Mouse (Mus musculus): ENCODE data around the gene Galp. TPM values are rescaled to one million over a fixed set of nuclear protein-coding genes. Genes with fewer than 3 reads are reported as not detected.

The Galp gene
- polyA plus RNA-seq, 1 experiment from 2014 or later = not detected

DNA sequence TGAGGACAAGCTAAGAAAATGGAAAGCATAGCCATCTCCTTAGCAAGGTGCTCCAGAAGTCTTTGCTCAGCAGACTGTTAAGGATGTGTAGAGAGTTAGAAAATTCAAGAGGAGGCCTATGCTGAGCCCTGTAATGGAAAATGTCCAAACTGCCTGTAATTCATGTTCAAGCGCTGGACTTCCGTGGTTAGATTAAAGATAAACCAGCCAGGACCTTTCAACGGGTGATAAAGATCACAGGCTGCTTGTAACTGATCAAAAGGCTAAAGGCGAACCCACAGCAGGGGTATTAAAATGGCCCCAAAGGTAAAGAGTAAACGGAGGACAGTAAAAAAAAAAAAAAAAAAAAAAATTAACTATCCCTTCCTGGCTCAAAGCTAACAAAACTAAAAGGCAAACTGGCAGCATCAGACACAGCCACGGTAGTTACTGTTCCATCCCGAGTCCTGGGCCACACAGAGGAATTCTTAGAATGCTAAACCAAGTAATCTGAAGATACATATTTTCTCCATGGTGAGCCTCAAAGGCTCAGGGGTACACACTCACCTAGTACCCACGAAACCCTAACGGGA is 39.9 kb upstream of the Galp start:
- peak overlapping the region; percentile 58 for H3K4me2 ChIP-seq (ENCODE audit: low read length)
- ATAC-seq (ENCODE audit: low FRiP score, low TSS enrichment) (no peak), DNase-seq (no peak)
- H3K4me3 ChIP-seq (replicated peaks; ENCODE audit: low read depth, low read length) = peak overlapping the region; percentile 78
- H3K27ac ChIP-seq (replicated peaks; ENCODE audit: low read depth, low read length) = 0 out of 2 replicates have a peak overlapping the region, but pooled peaks have one; percentile 94
- peaks cover 10% of the 10 kb centered on the region for H3K4me1 ChIP-seq (ENCODE audit: control insufficient read depth, insufficient read depth, low read length)
- no peaks in the 10 kb centered on the region for H3K9me3 ChIP-seq (ENCODE audit: control insufficient read depth, low read length)
- H3K36me3 ChIP-seq (ENCODE audit: control insufficient read depth, insufficient read depth, low read length) = no peaks in the 10 kb centered on the region
- WGBS = 72% methylated on average over 9 of the region's 9 CpGs
- H3K27me3 ChIP-seq (ENCODE audit: control insufficient read depth, insufficient read depth, low read length) = no peaks in the 10 kb centered on the region
- peak overlapping the region; percentile 93 for H3K9ac ChIP-seq (replicated peaks; ENCODE audit: low read length)

DNA sequence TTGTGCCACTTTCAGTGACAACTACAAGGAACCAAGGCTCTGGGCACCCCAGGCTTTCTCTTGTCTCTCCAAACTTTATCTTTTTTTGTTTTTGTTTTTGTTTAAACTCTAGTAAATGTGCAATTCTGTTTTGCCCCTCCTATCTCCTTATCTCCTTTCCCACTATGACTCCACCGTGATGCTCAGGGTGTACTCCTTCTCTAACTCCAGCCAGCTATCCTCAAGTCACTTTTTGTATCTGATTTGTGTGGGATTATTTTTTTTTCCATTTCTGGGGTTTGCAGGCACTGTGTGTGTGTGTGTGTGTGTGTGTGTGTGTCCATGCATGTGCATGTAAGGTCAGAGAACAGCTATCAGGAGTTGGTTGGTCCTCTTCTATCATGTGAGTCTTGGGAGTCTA is 39.4 kb upstream of the Galp start:
- WGBS = 91% methylated on average over 1 of the region's 1 CpGs
- H3K4me1 ChIP-seq (ENCODE audit: control insufficient read depth, insufficient read depth, low read length) = peaks cover 10% of the 10 kb centered on the region
- DNase-seq (no peak), ATAC-seq (ENCODE audit: low FRiP score, low TSS enrichment) (no peak)
- no peaks in the 10 kb centered on the region for H3K27me3 ChIP-seq (ENCODE audit: control insufficient read depth, insufficient read depth, low read length)
- no peak overlapping the region for H3K9ac ChIP-seq (replicated peaks; ENCODE audit: low read length)
- no peaks in the 10 kb centered on the region for H3K9me3 ChIP-seq (ENCODE audit: control insufficient read depth, low read length)
- H3K4me2 ChIP-seq (ENCODE audit: low read length) = no peak overlapping the region
- H3K27ac ChIP-seq (replicated peaks; ENCODE audit: low read depth, low read length) = no peak overlapping the region
- H3K36me3 ChIP-seq (ENCODE audit: control insufficient read depth, insufficient read depth, low read length) = no peaks in the 10 kb centered on the region
- H3K4me3 ChIP-seq (replicated peaks; ENCODE audit: low read depth, low read length) = no peak overlapping the region

DNA sequence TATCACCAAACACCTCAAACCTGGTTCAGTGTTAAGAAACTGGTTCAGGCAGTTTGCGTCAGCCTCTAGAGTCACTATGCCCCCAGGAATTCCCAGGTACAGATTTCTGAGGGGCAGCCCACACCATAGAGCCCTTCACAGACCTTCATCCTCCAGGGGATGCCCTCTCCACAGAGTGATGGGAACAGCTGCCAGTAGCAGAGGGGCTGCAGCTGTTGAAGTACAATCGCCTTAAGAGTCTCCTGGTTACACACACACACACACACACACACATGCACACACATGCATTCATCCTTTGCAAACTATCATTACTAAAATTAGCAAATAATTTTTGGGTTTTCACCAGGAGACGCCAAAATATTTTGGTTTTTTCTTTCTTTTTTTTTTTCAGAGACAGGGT is 37.3 kb upstream of the Galp start:
- ATAC-seq (ENCODE audit: low FRiP score, low TSS enrichment) (no peak), DNase-seq (no peak)
- Histone ChIP-seq H3K4me1 (ENCODE audit: control insufficient read depth, insufficient read depth, low read length) (peaks cover 3% of the 10 kb centered on the region), H3K27me3 (ENCODE audit: control insufficient read depth, insufficient read depth, low read length) (no peaks in the 10 kb centered on the region), H3K9ac (replicated peaks; ENCODE audit: low read length) (no peak overlapping the region), H3K9me3 (ENCODE audit: control insufficient read depth, low read length) (no peaks in the 10 kb centered on the region), H3K36me3 (ENCODE audit: control insufficient read depth, insufficient read depth, low read length) (no peaks in the 10 kb centered on the region), H3K4me3 (replicated peaks; ENCODE audit: low read depth, low read length) (no peak overlapping the region), H3K4me2 (ENCODE audit: low read length) (no peak overlapping the region), H3K27ac (replicated peaks; ENCODE audit: low read depth, low read length) (no peak overlapping the region)
- 92% methylated on average over 3 of the region's 3 CpGs for WGBS

DNA sequence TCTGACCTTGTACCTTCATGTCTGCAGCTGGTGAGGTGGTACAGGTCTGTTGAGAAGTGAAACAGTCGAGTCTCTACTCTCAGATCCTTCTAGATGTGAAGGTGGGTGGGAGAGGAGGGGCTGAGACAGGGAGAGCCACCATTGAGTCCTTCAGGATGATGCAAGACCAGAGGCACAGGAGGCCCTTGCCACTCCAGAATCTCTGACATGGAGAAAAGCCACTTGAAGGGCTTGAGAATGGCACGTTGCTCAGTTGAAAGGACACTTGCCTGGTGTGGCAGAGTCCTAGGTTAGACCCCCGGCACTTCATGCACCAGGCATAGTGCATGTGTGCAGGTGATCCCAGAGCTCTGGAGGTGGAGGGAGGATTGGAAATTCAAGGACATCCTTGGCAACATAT is 35.3 kb upstream of the Galp start:
- Histone ChIP-seq H3K36me3 (ENCODE audit: control insufficient read depth, insufficient read depth, low read length) (no peaks in the 10 kb centered on the region), H3K27me3 (ENCODE audit: control insufficient read depth, insufficient read depth, low read length) (no peaks in the 10 kb centered on the region), H3K4me3 (replicated peaks; ENCODE audit: low read depth, low read length) (no peak overlapping the region), H3K4me2 (ENCODE audit: low read length) (no peak overlapping the region), H3K9me3 (ENCODE audit: control insufficient read depth, low read length) (no peaks in the 10 kb centered on the region), H3K4me1 (ENCODE audit: control insufficient read depth, insufficient read depth, low read length) (no peaks in the 10 kb centered on the region; the same call in 1 of the 2 replicates), H3K27ac (replicated peaks; ENCODE audit: low read depth, low read length) (no peak overlapping the region), H3K9ac (replicated peaks; ENCODE audit: low read length) (no peak overlapping the region)
- WGBS = 65% methylated on average over 3 of the region's 3 CpGs
- DNase-seq (no peak), ATAC-seq (ENCODE audit: low FRiP score, low TSS enrichment) (no peak)

DNA sequence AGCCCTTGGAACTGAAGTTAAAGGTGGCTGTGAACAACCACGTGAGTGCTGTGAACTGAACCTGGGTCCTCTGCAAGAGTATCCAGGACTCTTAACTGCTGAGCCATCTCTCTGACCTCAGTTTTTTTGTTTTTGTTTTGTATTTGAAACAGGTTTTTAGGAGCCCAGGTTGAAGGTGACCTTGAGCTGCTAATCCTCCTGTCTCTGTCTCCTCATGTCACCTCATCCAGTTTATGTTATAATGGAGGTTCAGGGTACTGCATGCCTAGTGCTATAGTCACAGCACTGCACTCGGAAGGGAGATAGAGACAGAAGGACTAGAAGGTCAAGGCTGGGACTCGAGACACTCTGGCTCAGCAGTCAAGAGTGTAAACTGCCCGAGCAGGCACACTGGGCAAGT is 34.7 kb upstream of the Galp start:
- H3K27me3 ChIP-seq (ENCODE audit: control insufficient read depth, insufficient read depth, low read length) = no peaks in the 10 kb centered on the region
- H3K9ac ChIP-seq (replicated peaks; ENCODE audit: low read length) = no peak overlapping the region
- no peaks in the 10 kb centered on the region for H3K9me3 ChIP-seq (ENCODE audit: control insufficient read depth, low read length)
- ATAC-seq (ENCODE audit: low FRiP score, low TSS enrichment) = no peak
- no peak overlapping the region for H3K4me2 ChIP-seq (ENCODE audit: low read length)
- WGBS = 75% methylated on average over 4 of the region's 4 CpGs
- H3K4me1 ChIP-seq (ENCODE audit: control insufficient read depth, insufficient read depth, low read length) = no peaks in the 10 kb centered on the region
- no peaks in the 10 kb centered on the region for H3K36me3 ChIP-seq (ENCODE audit: control insufficient read depth, insufficient read depth, low read length)
- no peak overlapping the region for H3K27ac ChIP-seq (replicated peaks; ENCODE audit: low read depth, low read length)
- H3K4me3 ChIP-seq (replicated peaks; ENCODE audit: low read depth, low read length) = no peak overlapping the region
- DNase-seq = no peak

DNA sequence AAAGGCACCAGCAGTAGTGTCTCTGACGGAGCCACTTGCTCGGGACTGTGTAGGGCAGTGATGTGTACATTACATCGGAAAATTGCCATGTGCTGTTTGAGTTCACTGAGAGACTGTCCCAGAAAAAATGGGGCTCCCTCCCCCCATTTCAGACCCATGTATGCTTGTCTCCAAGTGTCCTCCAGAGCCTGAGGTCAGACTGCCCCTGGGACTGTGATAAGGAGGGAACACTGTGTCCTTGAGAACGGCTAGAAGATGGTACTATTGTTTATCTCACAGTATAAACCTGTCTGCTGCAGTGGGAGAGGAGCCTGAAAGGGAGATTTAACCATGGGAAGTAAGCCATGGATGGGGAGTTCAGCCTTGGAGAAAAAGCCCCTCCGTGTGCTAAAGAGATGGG is 32.2 kb upstream of the Galp start:
- Histone ChIP-seq H3K4me2 (ENCODE audit: low read length) (no peak overlapping the region), H3K9ac (replicated peaks; ENCODE audit: low read length) (no peak overlapping the region), H3K4me1 (ENCODE audit: control insufficient read depth, insufficient read depth, low read length) (no peaks in the 10 kb centered on the region), H3K9me3 (ENCODE audit: control insufficient read depth, low read length) (no peaks in the 10 kb centered on the region), H3K36me3 (ENCODE audit: control insufficient read depth, insufficient read depth, low read length) (no peaks in the 10 kb centered on the region), H3K4me3 (replicated peaks; ENCODE audit: low read depth, low read length) (no peak overlapping the region), H3K27me3 (ENCODE audit: control insufficient read depth, insufficient read depth, low read length) (no peaks in the 10 kb centered on the region), H3K27ac (replicated peaks; ENCODE audit: low read depth, low read length) (no peak overlapping the region)
- DNase-seq (no peak), ATAC-seq (ENCODE audit: low FRiP score, low TSS enrichment) (no peak)
- 74% methylated on average over 5 of the region's 5 CpGs for WGBS

DNA sequence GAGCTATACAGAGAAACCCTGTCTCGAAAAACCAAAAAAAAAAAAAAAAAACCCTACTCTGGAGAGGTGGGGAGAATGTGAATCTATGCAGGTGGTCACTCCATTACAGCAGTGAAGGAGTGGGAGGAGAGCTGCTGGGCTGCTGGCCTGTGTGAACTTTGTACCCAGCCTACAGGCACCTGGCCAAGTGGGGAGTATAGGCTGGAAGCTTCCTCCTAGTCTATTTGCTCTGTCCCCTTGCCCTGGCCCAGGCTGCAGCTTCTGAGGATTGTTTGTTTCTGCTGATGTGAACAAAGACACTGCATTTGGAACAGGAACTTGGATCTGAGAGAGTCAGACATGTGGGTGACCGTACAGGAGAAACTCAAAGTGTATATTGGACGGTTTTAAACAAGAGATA is 27.5 kb upstream of the Galp start:
- WGBS = 70% methylated on average over 3 of the region's 3 CpGs

DNA sequence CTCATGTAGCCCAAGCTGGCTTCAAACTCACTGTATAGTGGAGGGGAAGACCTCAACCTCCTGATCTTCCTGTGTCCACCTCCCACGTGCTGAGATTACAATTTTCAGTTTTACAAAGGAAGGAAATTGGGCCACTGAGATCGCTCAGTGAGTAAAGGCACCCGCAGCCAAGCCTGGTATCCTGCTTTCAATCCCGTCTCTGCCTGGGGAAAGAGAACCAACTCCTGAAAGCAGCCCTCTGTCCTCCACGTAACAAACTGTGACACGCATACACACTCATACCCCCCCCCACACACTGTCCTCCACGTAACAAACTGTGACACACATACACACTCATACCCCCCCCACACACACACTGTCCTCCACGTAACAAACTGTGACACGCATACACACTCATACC is 26.5 kb upstream of the Galp start:
- no peak for ATAC-seq (ENCODE audit: low FRiP score, low TSS enrichment)
- 85% methylated on average over 9 of the region's 9 CpGs for WGBS
- Histone ChIP-seq H3K27me3 (ENCODE audit: control insufficient read depth, insufficient read depth, low read length) (no peaks in the 10 kb centered on the region), H3K4me2 (ENCODE audit: low read length) (no peak overlapping the region), H3K9me3 (ENCODE audit: control insufficient read depth, low read length) (no peaks in the 10 kb centered on the region), H3K4me1 (ENCODE audit: control insufficient read depth, insufficient read depth, low read length) (0 out of 2 replicates have a peak, but pooled peaks cover 3% of the 10 kb centered on the region), H3K9ac (replicated peaks; ENCODE audit: low read length) (no peak overlapping the region), H3K27ac (replicated peaks; ENCODE audit: low read depth, low read length) (no peak overlapping the region), H3K4me3 (replicated peaks; ENCODE audit: low read depth, low read length) (no peak overlapping the region), H3K36me3 (ENCODE audit: control insufficient read depth, insufficient read depth, low read length) (peaks cover 4% of the 10 kb centered on the region; the same call in 1 of the 2 replicates)
- no peak for DNase-seq

More for the DNA sequence above, 27.5 kb upstream of the Galp start:
- Histone ChIP-seq H3K4me2 (ENCODE audit: low read length) (no peak overlapping the region), H3K27me3 (ENCODE audit: control insufficient read depth, insufficient read depth, low read length) (no peaks in the 10 kb centered on the region), H3K4me1 (ENCODE audit: control insufficient read depth, insufficient read depth, low read length) (0 out of 2 replicates have a peak, but pooled peaks cover 3% of the 10 kb centered on the region), H3K9me3 (ENCODE audit: control insufficient read depth, low read length) (no peaks in the 10 kb centered on the region), H3K36me3 (ENCODE audit: control insufficient read depth, insufficient read depth, low read length) (no peaks in the 10 kb centered on the region), H3K9ac (replicated peaks; ENCODE audit: low read length) (no peak overlapping the region), H3K27ac (replicated peaks; ENCODE audit: low read depth, low read length) (no peak overlapping the region), H3K4me3 (replicated peaks; ENCODE audit: low read depth, low read length) (no peak overlapping the region)
- ATAC-seq (ENCODE audit: low FRiP score, low TSS enrichment) (no peak), DNase-seq (no peak)

DNA sequence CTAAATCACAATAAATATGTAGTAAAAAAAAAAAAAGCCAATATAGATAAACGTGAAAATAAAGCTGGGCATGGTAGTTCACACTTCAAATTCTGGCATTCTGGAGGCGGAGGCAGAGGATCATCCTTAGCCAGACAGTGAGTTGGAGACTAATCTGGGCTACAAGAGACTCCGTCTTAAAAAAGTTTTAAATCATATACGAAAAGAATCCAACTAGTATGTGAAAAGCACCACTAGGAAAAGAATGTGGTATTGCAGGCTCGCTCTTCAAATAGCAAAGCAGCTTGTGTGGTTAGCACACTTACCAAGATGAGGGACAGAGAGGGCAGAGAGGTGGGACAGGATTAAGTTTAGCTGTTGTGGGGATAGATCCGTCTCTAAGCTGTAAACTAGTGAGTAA is 26.0 kb upstream of the Galp start:
- H3K9ac ChIP-seq (replicated peaks; ENCODE audit: low read length) = peak overlapping the region; percentile 53; the same call in 1 of the 2 replicates
- H3K27ac ChIP-seq (replicated peaks; ENCODE audit: low read depth, low read length) = peak overlapping the region; percentile 87
- peak overlapping the region; percentile 90 for H3K4me2 ChIP-seq (ENCODE audit: low read length)
- peak overlapping the region; percentile 66; the same call in 1 of the 2 replicates for H3K4me3 ChIP-seq (replicated peaks; ENCODE audit: low read depth, low read length)
- WGBS = 45% methylated on average over 6 of the region's 6 CpGs
- no peaks in the 10 kb centered on the region for H3K9me3 ChIP-seq (ENCODE audit: control insufficient read depth, low read length)
- ATAC-seq (ENCODE audit: low FRiP score, low TSS enrichment) (no peak), DNase-seq (no peak)
- 0 out of 2 replicates have a peak, but pooled peaks cover 3% of the 10 kb centered on the region for H3K4me1 ChIP-seq (ENCODE audit: control insufficient read depth, insufficient read depth, low read length)
- no peaks in the 10 kb centered on the region for H3K27me3 ChIP-seq (ENCODE audit: control insufficient read depth, insufficient read depth, low read length)
- peaks cover 4% of the 10 kb centered on the region; the same call in 1 of the 2 replicates for H3K36me3 ChIP-seq (ENCODE audit: control insufficient read depth, insufficient read depth, low read length)

Data from midbrain, embryonic 14.5 days (tissue).